Mouse (Mus musculus): ENCODE results near the gene Adad1. TPM values are rescaled to one million over a fixed set of nuclear protein-coding genes. Genes with fewer than 3 reads are reported as not detected.

Gene Adad1
- polyA plus RNA-seq (2016; fragmentation: Nextera tagmentation; extraction: Ambion mirVana) = 0.44 and 0.64 TPM in 2 replicates

- Histone ChIP-seq H3K27ac (peak within 1 kb of the TSS; percentile 64), H3K27me3 (ENCODE audit: insufficient read depth, poor library complexity, severe bottlenecking) (no peaks in the 10 kb centered on the region), H3K4me1 (peaks cover 5% of the 10 kb centered on the region), H3K4me3 (peak within 1 kb of the TSS; percentile 53), H3K36me3 (no peaks in the 10 kb centered on the region), H3K9me3 (no peaks in the 10 kb centered on the region; the same call in 1 of the 2 replicates)
- no peak for DNase-seq (ENCODE audit: low spot score)
- WGBS = 43% methylated on average over 39 of the region's 39 CpGs
Measured at GRCm38 (mm10) chr3:37063406-37063805, at the start of gene Adad1. Gene Adad1 (plus strand): TSS chr3:37063527.

GRCm38 (mm10) chr3:37037979-37038378 is 25.3 kb upstream of the Adad1 start:
- Histone ChIP-seq H3K27ac (no peak overlapping the region), H3K9me3 (no peaks in the 10 kb centered on the region), H3K27me3 (ENCODE audit: insufficient read depth, poor library complexity, severe bottlenecking) (no peaks in the 10 kb centered on the region), H3K36me3 (peaks cover 25% of the 10 kb centered on the region), H3K4me1 (no peaks in the 10 kb centered on the region), H3K4me3 (no peak overlapping the region)
- 89% methylated on average over 2 of the region's 2 CpGs for WGBS
- no peak for DNase-seq (ENCODE audit: low spot score)

DNA sequence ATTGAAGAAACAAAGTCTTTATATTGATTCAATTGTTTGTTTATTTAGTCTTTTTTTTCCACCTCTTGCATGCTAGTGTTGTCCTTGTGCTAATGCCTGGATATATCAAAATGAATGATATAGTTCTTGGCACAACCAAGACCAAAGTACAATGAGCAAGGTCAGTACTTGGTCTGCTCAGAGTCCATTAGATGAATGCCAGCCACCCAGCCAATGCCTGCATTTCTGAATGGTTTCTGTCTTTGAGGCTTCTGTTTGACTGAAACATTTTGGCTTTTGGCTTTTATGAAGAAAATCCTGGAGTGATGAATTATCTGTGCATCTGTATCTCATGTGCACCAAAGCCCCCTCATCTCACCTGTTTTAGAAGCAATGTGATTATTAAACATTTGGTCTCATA is 23.5 kb upstream of the Adad1 start:
- Histone ChIP-seq H3K4me3 (no peak overlapping the region), H3K27me3 (ENCODE audit: insufficient read depth, poor library complexity, severe bottlenecking) (no peaks in the 10 kb centered on the region), H3K36me3 (peaks cover 29% of the 10 kb centered on the region), H3K4me1 (no peaks in the 10 kb centered on the region), H3K27ac (no peak overlapping the region), H3K9me3 (no peaks in the 10 kb centered on the region)
- no peak for DNase-seq (ENCODE audit: low spot score)

DNA sequence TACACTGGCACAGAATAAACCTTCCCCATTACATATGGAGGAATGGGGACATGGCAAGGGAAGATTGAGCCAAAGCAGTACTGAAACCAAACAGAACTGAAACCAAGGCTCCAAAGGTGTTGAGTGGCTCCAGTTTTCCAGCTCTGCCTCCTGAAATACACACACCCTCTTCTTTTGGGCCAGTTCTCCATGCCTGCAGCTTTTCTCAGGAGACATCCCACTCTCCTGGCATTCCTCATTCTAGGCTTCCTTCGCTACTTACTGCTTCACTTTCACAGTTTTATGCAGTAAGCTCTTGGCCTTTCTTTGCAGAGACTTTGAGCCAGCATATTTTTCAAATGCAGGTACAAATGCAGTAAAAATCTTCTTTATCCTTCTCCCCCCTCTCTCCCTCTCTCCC is 11.8 kb upstream of the Adad1 start:
- H3K4me3 ChIP-seq = no peak overlapping the region
- no peak overlapping the region for H3K27ac ChIP-seq
- WGBS = 97% methylated on average over 1 of the region's 1 CpGs
- H3K9me3 ChIP-seq = no peaks in the 10 kb centered on the region
- peaks cover 29% of the 10 kb centered on the region for H3K36me3 ChIP-seq
- DNase-seq (ENCODE audit: low spot score) = no peak
- H3K27me3 ChIP-seq (ENCODE audit: insufficient read depth, poor library complexity, severe bottlenecking) = no peaks in the 10 kb centered on the region
- no peaks in the 10 kb centered on the region for H3K4me1 ChIP-seq

DNA sequence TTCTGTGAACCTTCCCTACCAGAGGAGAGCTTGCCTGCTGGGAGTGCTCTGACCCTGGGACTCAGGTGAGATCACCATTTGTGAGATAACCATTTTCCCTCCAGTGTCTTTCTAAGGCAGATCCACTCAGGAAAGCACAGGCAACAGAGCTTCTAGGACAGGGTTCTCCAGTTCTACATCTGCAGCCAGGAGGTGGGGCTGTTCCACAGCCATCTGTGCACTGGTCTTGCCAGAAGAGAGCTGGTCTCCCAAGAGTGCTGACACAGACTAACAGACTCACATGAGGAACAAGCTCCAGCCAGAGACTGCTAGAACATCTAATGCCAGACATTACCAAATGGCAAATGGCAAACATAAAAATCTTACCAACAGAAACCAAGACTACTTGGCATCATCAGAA is 9.9 kb downstream of the Adad1 start:
- Histone ChIP-seq H3K4me1 (no peaks in the 10 kb centered on the region), H3K36me3 (no peaks in the 10 kb centered on the region), H3K4me3 (no peak overlapping the region), H3K27ac (no peak overlapping the region), H3K27me3 (ENCODE audit: insufficient read depth, poor library complexity, severe bottlenecking) (no peaks in the 10 kb centered on the region), H3K9me3 (peaks cover 7% of the 10 kb centered on the region)
- no peak for DNase-seq (ENCODE audit: low spot score)

DNA sequence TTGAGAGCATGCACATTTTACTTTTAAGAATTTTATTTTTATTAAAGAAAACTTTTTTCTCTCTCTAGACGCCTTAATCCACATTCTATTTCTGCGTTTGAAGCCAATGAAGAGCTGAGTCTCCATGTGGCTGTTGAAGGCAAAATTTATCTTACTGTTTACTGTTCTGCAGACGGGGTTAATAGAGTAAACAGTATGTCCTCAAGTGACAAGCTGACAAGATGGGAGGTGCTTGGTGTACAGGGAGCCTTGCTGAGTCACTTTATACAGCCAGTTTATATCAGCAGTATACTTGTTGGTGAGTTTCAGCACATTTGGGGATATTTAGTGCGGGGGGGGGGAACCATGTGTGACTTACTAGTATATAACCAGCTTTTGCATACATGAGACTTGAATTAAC is 21.5 kb downstream of the Adad1 start:
- Histone ChIP-seq H3K4me3 (no peak overlapping the region), H3K36me3 (no peaks in the 10 kb centered on the region), H3K4me1 (no peaks in the 10 kb centered on the region), H3K9me3 (no peaks in the 10 kb centered on the region), H3K27ac (no peak overlapping the region), H3K27me3 (ENCODE audit: insufficient read depth, poor library complexity, severe bottlenecking) (no peaks in the 10 kb centered on the region)
- DNase-seq (ENCODE audit: low spot score) = no peak
- WGBS = 72% methylated on average over 4 of the region's 4 CpGs

DNA sequence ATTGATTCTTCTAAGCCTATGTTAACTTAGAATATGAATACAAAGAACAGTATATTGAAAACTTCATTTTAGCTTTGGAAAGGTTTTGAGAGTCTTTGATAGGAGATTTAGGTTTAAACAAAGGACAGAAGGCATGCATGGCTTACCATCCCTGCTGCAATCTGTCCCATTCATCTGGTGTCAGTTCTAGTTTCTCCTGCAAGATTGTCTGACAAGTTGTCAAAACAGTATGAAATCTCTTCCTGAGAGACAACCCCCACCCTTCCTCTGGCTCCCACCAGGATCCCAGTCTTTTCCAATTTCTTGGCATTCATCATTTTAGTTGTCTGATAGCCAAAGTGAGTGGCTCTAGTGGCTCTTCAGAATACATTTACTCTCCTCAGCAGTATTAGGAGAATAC is 27.4 kb downstream of the Adad1 start:
- no peak for DNase-seq (ENCODE audit: low spot score)
- Histone ChIP-seq H3K27ac (no peak overlapping the region), H3K9me3 (no peaks in the 10 kb centered on the region), H3K36me3 (no peaks in the 10 kb centered on the region), H3K4me3 (no peak overlapping the region), H3K4me1 (no peaks in the 10 kb centered on the region), H3K27me3 (ENCODE audit: insufficient read depth, poor library complexity, severe bottlenecking) (no peaks in the 10 kb centered on the region)

GRCm38 (mm10) chr3:37125655-37126054 is 62.3 kb downstream of the Adad1 start, which contains the start of gene Il2:
Gene Il2 (minus strand): TSS chr3:37125959.
- no peaks in the 10 kb centered on the region for H3K27me3 ChIP-seq (ENCODE audit: insufficient read depth, poor library complexity, severe bottlenecking)
- no peak within 1 kb of the TSS for H3K4me3 ChIP-seq
- no peaks in the 10 kb centered on the region for H3K36me3 ChIP-seq
- H3K27ac ChIP-seq = no peak within 1 kb of the TSS
- no peaks in the 10 kb centered on the region for H3K4me1 ChIP-seq
- WGBS = 52% methylated on average over 4 of the region's 4 CpGs
- no peaks in the 10 kb centered on the region for H3K9me3 ChIP-seq
- peak; percentile 84 for DNase-seq (ENCODE audit: low spot score)

DNA sequence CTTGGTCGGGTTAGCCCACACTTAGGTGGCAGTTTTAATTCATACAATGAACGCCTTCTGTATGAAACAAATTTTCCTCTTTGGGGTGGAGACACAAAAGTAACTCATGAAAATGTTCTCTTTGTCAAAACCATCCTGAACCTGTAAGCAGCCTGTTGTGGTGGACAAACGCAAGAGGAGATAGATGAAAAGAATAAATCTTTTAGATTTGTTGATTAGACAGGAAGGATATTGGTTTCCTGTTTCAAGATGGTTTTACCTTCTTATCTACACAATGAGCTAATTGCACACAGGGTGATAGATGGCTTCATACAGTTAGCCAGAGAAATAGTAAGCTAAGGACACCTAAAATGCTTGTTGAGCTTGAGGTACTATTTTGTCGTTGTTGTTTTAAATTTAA is 62.8 kb downstream of the Adad1 start:
- H3K27me3 ChIP-seq (ENCODE audit: insufficient read depth, poor library complexity, severe bottlenecking) = no peaks in the 10 kb centered on the region
- WGBS = 66% methylated on average over 4 of the region's 4 CpGs
- no peak overlapping the region for H3K27ac ChIP-seq
- H3K36me3 ChIP-seq = no peaks in the 10 kb centered on the region
- DNase-seq (ENCODE audit: low spot score) = no peak
- no peaks in the 10 kb centered on the region for H3K4me1 ChIP-seq
- H3K9me3 ChIP-seq = no peaks in the 10 kb centered on the region
- H3K4me3 ChIP-seq = no peak overlapping the region

DNA sequence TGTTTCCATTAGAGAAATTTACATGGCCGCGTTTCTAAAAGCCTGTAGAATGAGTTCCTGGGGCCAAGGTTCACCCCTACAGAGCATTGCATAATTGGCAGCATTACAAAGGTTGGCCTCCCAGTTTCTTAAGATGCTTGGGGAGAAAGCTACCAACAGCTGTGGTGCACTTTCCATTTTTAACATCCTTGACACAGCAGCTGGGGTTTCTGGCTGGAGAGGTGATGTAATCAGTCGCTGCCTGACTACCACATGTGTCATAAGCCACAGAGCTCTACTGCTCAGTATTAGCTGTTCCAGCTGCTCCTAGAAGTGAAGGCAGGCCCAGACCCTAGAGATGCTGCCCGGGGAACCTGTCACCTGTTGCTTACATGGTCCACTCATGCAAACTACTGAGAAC is 64.9 kb downstream of the Adad1 start:
- Histone ChIP-seq H3K4me3 (no peak overlapping the region), H3K27me3 (ENCODE audit: insufficient read depth, poor library complexity, severe bottlenecking) (no peaks in the 10 kb centered on the region), H3K36me3 (no peaks in the 10 kb centered on the region), H3K9me3 (no peaks in the 10 kb centered on the region), H3K27ac (no peak overlapping the region), H3K4me1 (no peaks in the 10 kb centered on the region)
- 50% methylated on average over 4 of the region's 4 CpGs for WGBS
- DNase-seq (ENCODE audit: low spot score) = no peak

DNA sequence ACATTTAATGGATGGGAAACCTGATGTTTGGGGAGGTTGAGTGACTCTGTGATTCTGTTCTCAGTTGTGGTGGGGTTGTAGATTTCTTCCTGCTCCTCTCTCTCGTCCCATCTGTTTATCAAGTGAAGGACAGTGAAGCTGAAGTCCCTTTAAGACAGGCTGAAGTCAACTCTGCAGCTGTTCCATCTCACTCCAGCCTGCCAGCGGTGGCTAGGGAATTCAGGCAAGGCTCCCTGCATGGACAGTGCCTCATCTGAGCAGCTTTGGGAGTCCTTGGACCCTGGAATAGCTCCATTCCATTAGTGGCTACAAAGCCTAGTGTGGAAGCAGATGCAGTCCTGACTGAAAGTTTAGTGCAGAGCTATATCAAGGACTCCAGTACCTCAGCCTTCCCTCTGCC is 65.7 kb downstream of the Adad1 start:
- WGBS = 43% methylated on average over 2 of the region's 2 CpGs
- Histone ChIP-seq H3K4me3 (no peak overlapping the region), H3K27ac (no peak overlapping the region), H3K4me1 (no peaks in the 10 kb centered on the region), H3K36me3 (no peaks in the 10 kb centered on the region), H3K9me3 (no peaks in the 10 kb centered on the region), H3K27me3 (ENCODE audit: insufficient read depth, poor library complexity, severe bottlenecking) (no peaks in the 10 kb centered on the region)
- no peak for DNase-seq (ENCODE audit: low spot score)

- H3K9me3 ChIP-seq = no peaks in the 10 kb centered on the region
- H3K27ac ChIP-seq = no peak overlapping the region
- WGBS = 50% methylated on average over 4 of the region's 4 CpGs
- DNase-seq (ENCODE audit: low spot score) = no peak
- no peaks in the 10 kb centered on the region for H3K4me1 ChIP-seq
- H3K4me3 ChIP-seq = no peak overlapping the region
- no peaks in the 10 kb centered on the region for H3K36me3 ChIP-seq
- H3K27me3 ChIP-seq (ENCODE audit: insufficient read depth, poor library complexity, severe bottlenecking) = no peaks in the 10 kb centered on the region
Measured at GRCm38 (mm10) chr3:37137231-37137630, 73.9 kb downstream of the Adad1 start.

- no peaks in the 10 kb centered on the region for H3K4me1 ChIP-seq
- H3K27ac ChIP-seq = no peak overlapping the region
- no peaks in the 10 kb centered on the region for H3K9me3 ChIP-seq
- H3K4me3 ChIP-seq = no peak overlapping the region
- 69% methylated on average over 3 of the region's 3 CpGs for WGBS
- H3K36me3 ChIP-seq = no peaks in the 10 kb centered on the region
- no peaks in the 10 kb centered on the region for H3K27me3 ChIP-seq (ENCODE audit: insufficient read depth, poor library complexity, severe bottlenecking)
- no peak for DNase-seq (ENCODE audit: low spot score)
Measured at GRCm38 (mm10) chr3:37139192-37139591, 75.9 kb downstream of the Adad1 start.

GRCm38 (mm10) chr3:37140168-37140906 is 77.0 kb downstream of the Adad1 start:
- no peaks in the 10 kb centered on the region for H3K4me1 ChIP-seq
- H3K4me3 ChIP-seq = no peak overlapping the region
- H3K9me3 ChIP-seq = no peaks in the 10 kb centered on the region
- H3K27ac ChIP-seq = no peak overlapping the region
- H3K36me3 ChIP-seq = no peaks in the 10 kb centered on the region
- no peaks in the 10 kb centered on the region for H3K27me3 ChIP-seq (ENCODE audit: insufficient read depth, poor library complexity, severe bottlenecking)
- no peak for DNase-seq (ENCODE audit: low spot score)
- WGBS = 83% methylated on average over 6 of the region's 6 CpGs

Measured in heart, embryonic 10.5 days (tissue).